Mouse (Mus musculus): ENCODE data around the gene Atp6v0e.

GRCm38 (mm10) chr17:26693424-26693823, 30.4 kb downstream of the Atp6v0e start:
- TF ChIP-seq GATA1 (IDR thresholded peaks at IDR 0.05; ENCODE audit: borderline replicate concordance, low read length), result no peak
- TF ChIP-seq FLI1 (IDR thresholded peaks at IDR 0.05; ENCODE audit: low read length), result no peak
